Mouse (Mus musculus) macrophage (primary cell): ENCODE data around the gene Dnajb6. TPM values are rescaled to one million over a fixed set of nuclear protein-coding genes. Genes with fewer than 3 reads are reported as not detected.

Experiments
- H3K27ac ChIP-seq: fragments of 350-480 bp; formaldehyde crosslinking; 2 replicates; pipeline ENCODE4 v1.9.0; 2021
- H3K36me3 ChIP-seq: fragments of 350-480 bp; formaldehyde crosslinking; 2 replicates; pipeline ENCODE4 v1.9.0; 2021; ENCODE audit errors: inconsistent target
- H3K4me3 ChIP-seq: fragments of 350-480 bp; formaldehyde crosslinking; 2 replicates; pipeline ENCODE4 v1.9.0; 2021; ENCODE audit errors: inconsistent target
- H3K79me2 ChIP-seq: fragments of 350-480 bp; formaldehyde crosslinking; 2 replicates; pipeline ENCODE4 v1.9.0; 2021; ENCODE audit errors: inconsistent target
- WGBS: methylation state at CpG from one replicate; pipeline ENCODE4 v1.1.7; 2026; ENCODE audit warnings: inconsistent platforms; ENCODE audit not compliant: missing documents; 5-methylcytosine and 5-hydroxymethylcytosine counted together
- polyA plus RNA-seq: library from polyadenylated mRNA; stranded (reverse); fragments of 250-400 nt; gene quantifications from 3 replicates; pipeline ENCODE4 v1.2.4, GENCODE M21; 2018; ENCODE audit warnings: inconsistent platforms

Dnajb6 gene
- polyA plus RNA-seq, 1 experiment from 2014 or later: 211 TPM

GRCm38 (mm10) chr5:29736942-29737341 is 1.5 kb downstream of the Dnajb6 start:
- H3K27ac ChIP-seq: peak overlapping the region; percentile 79
- peak overlapping the region; percentile 85 for H3K4me3 ChIP-seq
- H3K36me3 ChIP-seq: no peaks in the 10 kb centered on the region
- H3K79me2 ChIP-seq: peaks cover 61% of the 10 kb centered on the region
- 25% methylated on average over 9 of the region's 9 CpGs for WGBS

GRCm38 (mm10) chr5:29737471-29737870 is 2.0 kb downstream of the Dnajb6 start:
- H3K4me3 ChIP-seq: peak overlapping the region; percentile 85
- no peaks in the 10 kb centered on the region for H3K36me3 ChIP-seq
- 98% methylated on average over 5 of the region's 5 CpGs for WGBS
- H3K27ac ChIP-seq: peak overlapping the region; percentile 79; the same call in 1 of the 2 replicates
- H3K79me2 ChIP-seq: peaks cover 66% of the 10 kb centered on the region

- Histone ChIP-seq H3K4me3 (no peak overlapping the region), H3K36me3 (no peaks in the 10 kb centered on the region), H3K79me2 (peaks cover 72% of the 10 kb centered on the region), H3K27ac (no peak overlapping the region)
- 70% methylated on average over 4 of the region's 4 CpGs for WGBS
These were observed 2.6 kb downstream of the Dnajb6 start for GRCm38 (mm10) chr5:29738076-29738475.

- WGBS: 56% methylated on average over 1 of the region's 1 CpGs
- peaks cover 98% of the 10 kb centered on the region for H3K79me2 ChIP-seq
These were observed 5.2 kb downstream of the Dnajb6 start for GRCm38 (mm10) chr5:29740651-29741050.

GRCm38 (mm10) chr5:29741093-29741492 is 5.6 kb downstream of the Dnajb6 start:
- WGBS: 85% methylated on average over 4 of the region's 4 CpGs
- peaks cover 100% of the 10 kb centered on the region for H3K79me2 ChIP-seq
- H3K27ac ChIP-seq: no peak overlapping the region
- H3K4me3 ChIP-seq: no peak overlapping the region
- no peaks in the 10 kb centered on the region for H3K36me3 ChIP-seq

More at GRCm38 (mm10) chr5:29740651-29741050, 5.2 kb downstream of the Dnajb6 start:
- Histone ChIP-seq H3K27ac (no peak overlapping the region), H3K4me3 (no peak overlapping the region), H3K36me3 (no peaks in the 10 kb centered on the region)

GRCm38 (mm10) chr5:29747661-29748060 is 12.2 kb downstream of the Dnajb6 start:
- H3K36me3 ChIP-seq: peaks cover 45% of the 10 kb centered on the region
- no peak overlapping the region for H3K27ac ChIP-seq
- 91% methylated on average over 2 of the region's 2 CpGs for WGBS
- H3K79me2 ChIP-seq: peaks cover 78% of the 10 kb centered on the region
- H3K4me3 ChIP-seq: no peak overlapping the region

- Histone ChIP-seq H3K36me3 (peaks cover 72% of the 10 kb centered on the region), H3K4me3 (no peak overlapping the region), H3K79me2 (peaks cover 41% of the 10 kb centered on the region), H3K27ac (no peak overlapping the region)
These were observed 15.8 kb downstream of the Dnajb6 start for GRCm38 (mm10) chr5:29751306-29751705.

GRCm38 (mm10) chr5:29752894-29753293 is 17.4 kb downstream of the Dnajb6 start:
- Histone ChIP-seq H3K27ac (no peak overlapping the region), H3K79me2 (peaks cover 34% of the 10 kb centered on the region), H3K36me3 (peaks cover 81% of the 10 kb centered on the region), H3K4me3 (no peak overlapping the region)

- Histone ChIP-seq H3K36me3 (peaks cover 85% of the 10 kb centered on the region), H3K79me2 (peaks cover 66% of the 10 kb centered on the region; the same call in 1 of the 2 replicates), H3K27ac (no peak overlapping the region), H3K4me3 (no peak overlapping the region)
- WGBS: 78% methylated on average over 5 of the region's 5 CpGs
These were observed 23.8 kb downstream of the Dnajb6 start for GRCm38 (mm10) chr5:29759318-29759717.

GRCm38 (mm10) chr5:29770935-29771334 is 35.4 kb downstream of the Dnajb6 start:
- no peak overlapping the region for H3K27ac ChIP-seq

GRCm38 (mm10) chr5:29772038-29772437 is 36.5 kb downstream of the Dnajb6 start:
- Histone ChIP-seq H3K4me3 (no peak overlapping the region), H3K27ac (no peak overlapping the region; the same call in 1 of the 2 replicates), H3K36me3 (peaks cover 47% of the 10 kb centered on the region), H3K79me2 (peaks cover 99% of the 10 kb centered on the region; the same call in 1 of the 2 replicates)
- 10% methylated on average over 2 of the region's 2 CpGs for WGBS

More at GRCm38 (mm10) chr5:29770935-29771334, 35.4 kb downstream of the Dnajb6 start:
- 78% methylated on average over 1 of the region's 1 CpGs for WGBS
- Histone ChIP-seq H3K79me2 (peaks cover 89% of the 10 kb centered on the region; the same call in 1 of the 2 replicates), H3K4me3 (no peak overlapping the region), H3K36me3 (peaks cover 49% of the 10 kb centered on the region)

GRCm38 (mm10) chr5:29772651-29773330 is 37.3 kb downstream of the Dnajb6 start:
- Histone ChIP-seq H3K36me3 (peaks cover 45% of the 10 kb centered on the region), H3K4me3 (no peak overlapping the region), H3K79me2 (peaks cover 96% of the 10 kb centered on the region; the same call in 1 of the 2 replicates), H3K27ac (no peak overlapping the region; the same call in 1 of the 2 replicates)
- 48% methylated on average over 4 of the region's 4 CpGs for WGBS

- Histone ChIP-seq H3K36me3 (peaks cover 47% of the 10 kb centered on the region), H3K79me2 (peaks cover 90% of the 10 kb centered on the region; the same call in 1 of the 2 replicates), H3K27ac (no peak overlapping the region), H3K4me3 (no peak overlapping the region)
- 91% methylated on average over 13 of the region's 13 CpGs for WGBS
These were observed 38.1 kb downstream of the Dnajb6 start for GRCm38 (mm10) chr5:29773460-29774150.

- no peak overlapping the region for H3K4me3 ChIP-seq
- H3K36me3 ChIP-seq: peaks cover 47% of the 10 kb centered on the region
- WGBS: 89% methylated on average over 5 of the region's 5 CpGs
- peaks cover 72% of the 10 kb centered on the region; the same call in 1 of the 2 replicates for H3K79me2 ChIP-seq
- H3K27ac ChIP-seq: no peak overlapping the region
These were observed 39.9 kb downstream of the Dnajb6 start for GRCm38 (mm10) chr5:29775437-29775836.

- no peak overlapping the region for H3K4me3 ChIP-seq
These were observed 42.5 kb downstream of the Dnajb6 start for GRCm38 (mm10) chr5:29778029-29778428.

More at GRCm38 (mm10) chr5:29778029-29778428, 42.5 kb downstream of the Dnajb6 start:
- Histone ChIP-seq H3K36me3 (peaks cover 50% of the 10 kb centered on the region), H3K79me2 (peaks cover 47% of the 10 kb centered on the region; the same call in 1 of the 2 replicates), H3K27ac (no peak overlapping the region)
- WGBS: 96% methylated on average over 6 of the region's 6 CpGs
